Mouse (Mus musculus) E14TG2a.4 (cell line): ENCODE results near the gene Slc9a8.

Experiments
- CTCF ChIP-seq: conservative IDR thresholded peaks from 2 replicates; pipeline ENCODE4 v1.5.1; 2014; ENCODE audit warnings: low read length
- NANOG ChIP-seq: IDR thresholded peaks from 2 replicates; pipeline ENCODE4 v1.6.1; 2014; ENCODE audit warnings: borderline replicate concordance, low read length, mixed read lengths
- POU5F1 ChIP-seq: IDR thresholded peaks from 2 replicates; pipeline ENCODE4 v1.6.1; 2014; ENCODE audit warnings: low read length, borderline replicate concordance

- TF ChIP-seq CTCF = peak; percentile 19; the same call in 1 of the 2 replicates
- no peak for TF ChIP-seq NANOG
- TF ChIP-seq POU5F1 = no peak
These were observed 8.1 kb downstream of the Slc9a8 start for GRCm38 (mm10) chr2:167429596-167429995.
